Mouse (Mus musculus) v-Abl transformed pro-B cells (cell line): ENCODE results near the gene Adipor2.

Experiments
- in situ Hi-C, 2 experiments: fragments of 400-800 bp; cut with MboI; formaldehyde crosslinking; loops; one replicate each; pipeline ENCODE4 v1.15.1; 2025; ENCODE audit not compliant: unreplicated experiment in 2 of 2

Gene Adipor2

GRCm38 (mm10) chr6:119417354-119417753 lies at the start of gene Adipor2:
Gene Adipor2, minus strand, starts transcription at chr6:119417704.
- in situ Hi-C loops: no loop called here

DNA sequence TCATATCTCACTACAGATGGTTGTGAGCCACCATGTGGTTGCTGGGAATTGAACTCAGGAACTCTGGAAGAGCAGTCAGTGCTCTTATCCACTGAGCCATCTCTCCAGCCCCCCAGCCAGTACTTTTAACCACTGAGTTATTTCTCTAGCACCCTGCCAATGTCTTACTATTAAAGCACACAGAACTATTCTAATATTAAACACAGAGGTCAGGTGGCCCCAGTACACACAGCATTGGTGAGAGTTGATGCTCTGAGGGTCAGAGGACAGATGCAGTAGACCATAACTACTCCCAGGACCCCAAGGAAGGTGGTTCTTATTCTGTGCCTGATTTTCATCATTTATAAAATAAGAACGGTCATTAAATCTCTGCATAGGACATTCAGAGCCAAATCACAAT lies 48.7 kb upstream of the Adipor2 start:
- in situ Hi-C loops: loop anchor here in 1 of 2 experiments (10.0 kb wide), 1 partner anchor 849 kb away; no protein-coding TSS in a partner anchor

DNA sequence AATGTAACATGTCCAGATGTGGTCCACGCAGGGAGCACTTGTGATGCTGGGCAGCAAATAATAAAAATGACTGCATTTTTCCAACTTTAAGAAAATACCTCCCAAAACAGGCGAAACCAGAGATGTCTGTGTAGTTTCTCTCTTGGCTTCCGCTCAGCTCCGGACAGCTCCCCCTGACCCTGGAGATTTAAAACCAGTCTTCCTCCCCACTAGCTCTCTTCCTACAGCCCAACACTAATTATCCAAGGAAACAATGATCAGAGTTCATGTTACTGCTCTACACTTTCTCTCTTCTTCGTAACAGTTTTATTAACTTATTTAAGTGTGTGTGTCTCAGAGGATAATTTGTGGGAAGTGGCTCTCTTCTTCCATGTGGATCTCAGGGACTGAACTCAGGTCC lies 42.9 kb upstream of the Adipor2 start:
- in situ Hi-C loops: loop anchor here in 1 of 2 experiments (10.0 kb wide), 1 partner anchor 854 kb away; no protein-coding TSS in a partner anchor

- in situ Hi-C loops: loop anchor here in 1 of 2 experiments (10.0 kb wide), 1 partner anchor 866 kb away; no protein-coding TSS in a partner anchor
Observed at GRCm38 (mm10) chr6:119459041-119459440, 41.5 kb upstream of the Adipor2 start.

- in situ Hi-C loops: loop anchor here in 1 of 2 experiments (10.0 kb wide), 1 partner anchor 867 kb away; no protein-coding TSS in a partner anchor
Observed at GRCm38 (mm10) chr6:119458166-119458565, 40.7 kb upstream of the Adipor2 start.

DNA sequence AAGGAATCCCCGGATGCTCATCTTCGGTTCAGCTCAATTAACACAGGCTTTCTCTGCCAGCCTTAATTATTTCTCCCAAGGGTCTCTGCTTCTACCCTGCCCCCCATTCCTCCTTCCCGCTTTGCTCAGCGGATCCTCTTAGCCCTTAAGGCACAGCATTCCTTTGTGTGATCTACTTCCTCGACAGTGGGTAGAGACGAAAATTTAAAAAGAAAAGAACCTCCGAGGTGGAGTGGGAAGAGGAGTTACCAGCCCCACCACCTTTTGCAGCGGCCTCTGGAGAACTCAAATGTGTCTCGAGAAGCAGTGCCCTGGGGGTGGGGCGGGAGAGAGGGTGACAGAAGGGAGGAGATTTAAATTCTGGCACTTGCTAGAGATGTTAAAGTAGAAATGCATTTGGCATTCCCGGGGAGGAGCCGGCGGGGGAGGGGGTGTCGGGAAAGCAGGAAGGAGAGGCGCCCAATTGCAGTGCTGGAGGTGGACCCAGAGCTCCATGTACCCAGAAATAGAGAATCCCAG lies 34.5 kb upstream of the Adipor2 start:
- in situ Hi-C loops: loop anchor here in 1 of 2 experiments (10.0 kb wide), 1 partner anchor 873 kb away; no protein-coding TSS in a partner anchor

DNA sequence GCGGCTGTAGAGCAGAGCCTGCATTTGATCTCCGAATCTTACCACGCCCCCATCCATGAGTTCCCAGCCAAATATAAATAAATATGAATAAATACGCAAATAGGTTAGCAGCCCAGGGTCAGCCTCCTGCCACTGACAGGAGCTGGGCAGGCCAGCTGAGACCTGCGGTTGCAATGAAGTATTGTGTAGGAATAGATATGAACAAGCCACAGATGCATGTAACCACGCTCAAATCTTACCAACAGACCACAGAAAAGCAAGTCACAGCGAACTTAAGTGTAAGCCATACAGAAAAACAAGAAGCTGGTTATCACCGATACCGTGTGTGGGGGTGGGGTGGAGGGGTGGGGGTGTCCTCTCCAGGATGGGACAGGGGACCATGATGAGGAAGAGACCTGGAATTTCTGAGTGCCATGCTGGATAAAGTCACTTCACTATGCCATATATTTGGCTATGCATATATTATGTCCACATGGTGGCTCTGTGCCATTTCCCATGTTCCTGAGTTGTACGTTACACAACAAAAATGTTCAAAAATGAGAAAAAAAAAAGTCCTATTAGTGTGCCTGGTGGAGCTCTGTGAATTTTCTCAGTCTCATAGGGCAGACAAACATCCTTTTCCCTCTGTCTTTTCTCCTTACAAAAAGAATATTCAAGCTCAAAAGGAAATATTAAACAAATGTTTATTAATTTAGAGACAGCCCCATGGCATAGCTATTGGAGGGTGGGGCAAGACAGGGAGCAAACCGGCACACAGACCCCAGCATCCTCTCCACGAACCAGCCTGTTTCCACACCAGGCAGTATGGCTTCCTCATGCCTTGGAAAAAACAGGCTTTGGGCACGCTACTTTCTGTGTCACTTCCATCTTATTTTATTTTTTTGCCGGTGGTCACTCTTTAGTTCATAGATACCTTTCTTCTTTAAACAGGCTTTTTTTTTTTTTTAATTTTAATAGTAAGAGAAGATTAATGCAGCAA lies 33.8 kb upstream of the Adipor2 start:
- in situ Hi-C loops: loop anchor here in 1 of 2 experiments (10.0 kb wide), 1 partner anchor 874 kb away; no protein-coding TSS in a partner anchor

DNA sequence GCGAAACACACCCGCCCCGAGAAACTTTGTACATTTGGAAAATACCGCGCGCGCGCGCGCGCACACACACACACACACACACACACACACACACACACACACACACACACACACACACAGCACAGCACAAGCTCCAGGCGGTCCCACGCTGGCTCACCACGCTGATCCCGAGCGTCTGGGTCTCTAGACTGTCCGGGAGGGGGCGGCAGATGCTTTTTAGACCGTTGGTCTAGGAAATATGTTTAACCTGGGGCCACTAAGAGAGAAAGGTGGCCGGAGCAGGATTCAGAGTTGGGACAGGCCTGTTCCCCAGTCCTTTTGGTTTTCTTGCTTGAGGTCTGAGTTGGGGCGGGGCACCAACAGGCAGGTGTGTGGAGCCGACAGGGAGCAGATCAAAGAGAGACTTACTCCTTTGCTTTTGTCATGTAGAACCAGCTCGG lies 31.6 kb upstream of the Adipor2 start:
- in situ Hi-C loops: loop anchor here (10.0 to 25.0 kb wide), 5 partner anchors 512 to 1262 kb away; partner anchors contain the start of genes Bms1 (in 2 of the 2), Ankrd26 (in 1 of the 2) and Ret (in 1 of the 2)

- in situ Hi-C loops: loop anchor here (10.0 to 25.0 kb wide), 5 partner anchors 511 to 1261 kb away; partner anchors contain the start of genes Bms1 (in 2 of the 2), Ankrd26 (in 1 of the 2) and Ret (in 1 of the 2)
Observed at GRCm38 (mm10) chr6:119448321-119449059, 31.0 kb upstream of the Adipor2 start.

- in situ Hi-C loops: loop anchor here (10.0 to 25.0 kb wide), 5 partner anchors 509 to 1259 kb away; partner anchors contain the start of genes Bms1 (in 2 of the 2), Ankrd26 (in 1 of the 2) and Ret (in 1 of the 2)
Observed at GRCm38 (mm10) chr6:119445671-119446607, 28.4 kb upstream of the Adipor2 start.

DNA sequence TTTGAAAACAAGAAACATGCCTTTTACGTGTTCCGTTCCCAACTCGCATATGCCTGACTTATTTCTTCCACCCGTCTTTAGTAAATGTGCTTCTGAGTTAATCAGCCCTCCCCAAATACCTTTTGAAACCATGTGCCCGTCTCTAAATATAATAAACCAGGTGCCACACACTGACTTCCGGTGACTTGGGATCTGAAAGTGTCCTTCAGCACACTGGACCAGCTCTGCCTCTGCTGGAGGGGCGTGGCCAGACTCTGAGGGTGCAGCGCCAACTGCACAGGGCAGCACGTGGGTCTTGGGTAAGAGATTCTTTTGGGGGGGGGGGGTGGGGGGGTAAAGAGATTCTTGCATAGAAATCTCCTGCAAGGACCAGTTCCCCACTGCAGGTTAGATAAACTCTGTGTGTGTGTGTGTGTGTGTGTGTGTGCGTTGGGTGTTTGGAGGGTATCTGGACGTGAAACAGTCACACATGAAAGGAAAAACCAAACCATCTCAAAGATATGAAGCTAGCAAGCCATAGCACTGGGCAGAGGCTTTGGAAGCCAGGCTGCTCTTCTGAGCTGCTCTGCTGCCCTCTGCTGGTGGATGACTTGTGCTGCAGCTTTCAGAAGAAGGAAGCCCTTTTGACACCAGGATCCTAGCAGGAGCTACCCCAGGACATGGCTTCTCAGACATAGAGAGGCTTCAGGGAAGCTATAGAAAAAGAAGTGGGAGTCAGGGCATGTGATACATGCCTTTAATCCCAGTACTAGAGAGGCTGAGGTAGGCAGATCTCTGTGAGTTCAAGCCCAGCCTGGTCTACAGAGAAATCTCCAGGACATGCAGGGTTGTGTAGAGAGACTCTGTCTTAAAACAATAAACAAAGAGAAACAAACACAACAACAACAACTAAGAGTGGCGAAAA lies 26.5 kb upstream of the Adipor2 start:
- in situ Hi-C loops: loop anchor here (10.0 to 25.0 kb wide), 5 partner anchors 507 to 1257 kb away; partner anchors contain the start of genes Bms1 (in 2 of the 2), Ankrd26 (in 1 of the 2) and Ret (in 1 of the 2)

GRCm38 (mm10) chr6:119442729-119443128 lies 25.2 kb upstream of the Adipor2 start:
- in situ Hi-C loops: loop anchor here (10.0 to 25.0 kb wide), 5 partner anchors 505 to 1255 kb away; partner anchors contain the start of genes Bms1 (in 2 of the 2), Ankrd26 (in 1 of the 2) and Ret (in 1 of the 2)

- in situ Hi-C loops: loop anchor here (10.0 to 25.0 kb wide), 5 partner anchors 501 to 1251 kb away; partner anchors contain the start of genes Bms1 (in 2 of the 2), Ankrd26 (in 1 of the 2) and Ret (in 1 of the 2)
Observed at GRCm38 (mm10) chr6:119437894-119438761, 20.6 kb upstream of the Adipor2 start.

- in situ Hi-C loops: loop anchor here (5.0 to 25.0 kb wide), 6 partner anchors 307 to 1247 kb away; partner anchors contain the start of genes Bms1 (in 2 of the 2), Ankrd26 (in 1 of the 2) and Ret (in 1 of the 2)
Observed at GRCm38 (mm10) chr6:119434394-119434793, 16.9 kb upstream of the Adipor2 start.

GRCm38 (mm10) chr6:119431751-119432324 lies 14.3 kb upstream of the Adipor2 start:
- in situ Hi-C loops: loop anchor here (5.0 to 25.0 kb wide), 6 partner anchors 305 to 1245 kb away; partner anchors contain the start of genes Bms1 (in 2 of the 2), Ankrd26 (in 1 of the 2) and Ret (in 1 of the 2)

DNA sequence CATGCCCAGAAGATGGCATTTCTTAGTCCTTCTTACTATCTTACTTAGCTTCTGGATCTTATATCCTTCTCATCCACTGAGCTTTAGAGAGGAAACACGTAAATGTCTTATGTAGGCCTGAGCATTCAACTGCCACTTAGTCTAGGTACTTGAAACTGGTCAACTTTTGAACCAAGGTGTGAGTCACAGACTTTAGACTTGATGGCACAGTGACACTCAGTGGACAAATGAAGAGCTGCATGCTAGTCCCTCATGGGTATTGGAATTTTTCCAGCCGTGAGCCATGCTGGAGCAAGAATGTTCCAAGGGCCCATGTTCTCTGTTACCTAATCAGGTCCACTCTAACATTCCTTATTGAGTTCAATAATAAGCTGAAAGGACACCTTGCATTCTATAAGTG lies 13.0 kb upstream of the Adipor2 start:
- in situ Hi-C loops: loop anchor here (5.0 to 25.0 kb wide), 6 partner anchors 303 to 1243 kb away; partner anchors contain the start of genes Bms1 (in 2 of the 2), Ankrd26 (in 1 of the 2) and Ret (in 1 of the 2)
